Comparison of ENCODE assay signal across 25 mouse cellular contexts in the genomic region with DNA sequence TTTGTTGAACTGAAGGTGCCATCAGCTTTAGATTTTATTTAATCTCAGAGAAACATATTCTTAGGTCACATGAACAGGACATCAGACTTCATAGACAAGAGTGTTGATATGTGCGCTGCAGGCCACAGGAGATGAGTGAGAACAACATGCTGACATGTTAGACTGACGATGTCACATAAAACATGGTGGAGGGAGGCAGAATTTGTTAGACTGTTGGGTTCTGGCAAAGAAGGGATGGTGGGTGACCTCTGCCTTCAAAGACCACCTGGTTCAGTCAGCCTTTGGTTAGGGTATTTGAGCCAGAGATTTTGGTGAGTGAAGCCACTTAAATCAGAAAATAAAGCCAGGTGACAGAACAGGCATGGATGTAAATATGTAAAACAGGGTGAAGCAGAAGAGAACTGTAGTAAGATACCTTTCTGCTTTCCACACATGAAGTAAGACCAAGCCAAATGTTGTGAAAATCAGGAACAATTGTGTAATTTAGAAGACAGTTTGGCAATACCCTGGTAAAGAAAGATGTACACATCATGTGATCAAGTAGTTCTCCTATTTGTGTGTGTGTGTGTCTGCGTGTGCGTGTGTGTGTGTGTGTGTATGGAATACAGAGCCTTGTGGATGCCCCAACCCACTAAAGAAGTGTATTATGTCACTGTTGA. TPM values are rescaled to one million over a fixed set of nuclear protein-coding genes. Genes with fewer than 3 reads are reported as not detected.
DNase-seq lines count a peak whose midpoint lies in the region; ATAC-seq lines count a peak whose summit lies in the region.
"Had no signal": no experiment of that assay in that cellular context is flagged by ENCODE, and none has a peak within 500 bp of the region (broad histone marks: within the 10 kb centered on the region; RNA-seq: fewer than 3 reads in every experiment).

No protein-coding gene starts in this region.

- no peaks in the 10 kb centered on the region for H3K27me3 ChIP-seq in heart, embryonic 10.5 days (ENCODE audit: insufficient read depth, poor library complexity, severe bottlenecking)
- H3K27me3 ChIP-seq in heart, embryonic 12.5 days (replicated peaks), result no peaks in the 10 kb centered on the region
- no peaks in the 10 kb centered on the region for H3K27me3 ChIP-seq in midbrain, embryonic 10.5 days (ENCODE audit: low read depth, poor library complexity, severe bottlenecking)
- H3K27me3 ChIP-seq: embryonic facial prominence, embryonic 12.5 days; forebrain, embryonic 12.5 days; midbrain, embryonic 12.5 days had no signal

- 88% methylated on average over 4 of the region's 4 CpGs for WGBS in heart, embryonic 10.5 days
- 91% methylated on average over 4 of the region's 4 CpGs for WGBS in heart, embryonic 12.5 days
- WGBS in midbrain, embryonic 10.5 days, result 93% methylated on average over 4 of the region's 4 CpGs

- H3K4me3 ChIP-seq in heart, embryonic 10.5 days, result no peak overlapping the region
- H3K4me3 ChIP-seq in heart, embryonic 12.5 days, result no peak overlapping the region
- H3K4me3 ChIP-seq in midbrain, embryonic 10.5 days, result no peak overlapping the region
- H3K4me3 ChIP-seq: embryonic facial prominence, embryonic 12.5 days; forebrain, embryonic 12.5 days; midbrain, embryonic 12.5 days had no signal

- peaks cover 17% of the 10 kb centered on the region for H3K36me3 ChIP-seq in heart, embryonic 10.5 days
- H3K36me3 ChIP-seq in heart, embryonic 12.5 days, result peaks cover 30% of the 10 kb centered on the region
- peaks cover 35% of the 10 kb centered on the region for H3K36me3 ChIP-seq in midbrain, embryonic 10.5 days

- H3K9me3 ChIP-seq in heart, embryonic 10.5 days, result no peaks in the 10 kb centered on the region
- H3K9me3 ChIP-seq in heart, embryonic 12.5 days (replicated peaks), result no peaks in the 10 kb centered on the region
- H3K9me3 ChIP-seq in midbrain, embryonic 10.5 days (replicated peaks), result no peaks in the 10 kb centered on the region
- H3K9me3 ChIP-seq: embryonic facial prominence, embryonic 12.5 days; forebrain, embryonic 12.5 days; midbrain, embryonic 12.5 days had no signal

- DNase-seq in heart, embryonic 10.5 days (ENCODE audit: low spot score), result peak; percentile 60
- peak; percentile 41 for DNase-seq in lung, postnatal 36 days
- no peak for DNase-seq in lung, postnatal 14 days
- peak; percentile 51 for DNase-seq in fat pad, adult 2 months (ENCODE audit: extremely low read depth, low read depth, low spot score)
- no peak for DNase-seq in cerebellum, postnatal 10 days
- no peak for DNase-seq in midbrain, embryonic 10.5 days (ENCODE audit: low spot score)
- DNase-seq: adrenal gland, postnatal 10 days; cerebellum, adult 11-12 months; cerebellum, postnatal 14 days; gastrocnemius, postnatal 36 days; heart, postnatal 10 days; kidney, adult 18-20 months; kidney, postnatal 4 days; layer of hippocampus, adult 9-11 months; lung, adult 2 months; right cerebral cortex, postnatal 25 days; spleen, adult 18-20 months; thymus, postnatal 14 days had no signal

- no peak overlapping the region for H3K4me2 ChIP-seq in heart, embryonic 12.5 days
- H3K4me2 ChIP-seq: embryonic facial prominence, embryonic 12.5 days; forebrain, embryonic 12.5 days; heart, embryonic 11.5 days; midbrain, embryonic 12.5 days had no signal

- no peak overlapping the region for H3K9ac ChIP-seq in heart, embryonic 12.5 days
- H3K9ac ChIP-seq: embryonic facial prominence, embryonic 12.5 days; forebrain, embryonic 12.5 days; midbrain, embryonic 12.5 days had no signal

- H3K27ac ChIP-seq in heart, embryonic 10.5 days, result no peak overlapping the region
- no peak overlapping the region for H3K27ac ChIP-seq in heart, embryonic 12.5 days (ENCODE audit: poor library complexity, severe bottlenecking)
- no peak overlapping the region for H3K27ac ChIP-seq in midbrain, embryonic 10.5 days (replicated peaks)
- H3K27ac ChIP-seq: embryonic facial prominence, embryonic 12.5 days; forebrain, embryonic 12.5 days; macrophage; midbrain, embryonic 12.5 days had no signal

- no peak for ATAC-seq in heart, embryonic 12.5 days (ENCODE audit: insufficient number of reproducible peaks, low FRiP score)
- ATAC-seq: activated CD4-positive, CD25-positive, alpha-beta regulatory T cell, adult 4 months had no signal

- peaks cover 40% of the 10 kb centered on the region for H3K4me1 ChIP-seq in heart, embryonic 10.5 days
- H3K4me1 ChIP-seq in heart, embryonic 12.5 days (replicated peaks), result peaks cover 56% of the 10 kb centered on the region
- peaks cover 20% of the 10 kb centered on the region for H3K4me1 ChIP-seq in midbrain, embryonic 10.5 days

RNA-seq across cellular contexts. Expression of gene Snrk, which starts 21.4 kb away (rescaled TPM):
- 39.3 and 54.0 TPM in 2 replicates for polyA plus RNA-seq in heart, embryonic 10.5 days (2016; fragmentation: Nextera tagmentation; extraction: Ambion mirVana)
- 53.4 and 62.3 TPM in 2 replicates for polyA plus RNA-seq in heart, embryonic 12.5 days (2016; fragmentation: Nextera tagmentation; extraction: Ambion mirVana)
- 25.8 and 31.2 TPM in 2 replicates for polyA plus RNA-seq in midbrain, embryonic 10.5 days (2016; fragmentation: Nextera tagmentation; extraction: Ambion mirVana)

Comparison
In these comparisons a context has a peak if more than half of its experiments do, and no peak if none do; other contexts are left out.
1. DNase-seq: peak in heart, embryonic 10.5 days (single experiment), lung, postnatal 36 days (single experiment) and fat pad, adult 2 months (single experiment); none in lung, postnatal 14 days (single experiment), cerebellum, postnatal 10 days (0 of 2) and midbrain, embryonic 10.5 days (single experiment).